Mouse (Mus musculus): ENCODE measurements around the gene Dpf3. TPM values are rescaled to one million over a fixed set of nuclear protein-coding genes. Genes with fewer than 3 reads are reported as not detected.

Gene Dpf3
- polyA plus RNA-seq, 1 experiment from 2014 or later = 13.0 TPM

DNA sequence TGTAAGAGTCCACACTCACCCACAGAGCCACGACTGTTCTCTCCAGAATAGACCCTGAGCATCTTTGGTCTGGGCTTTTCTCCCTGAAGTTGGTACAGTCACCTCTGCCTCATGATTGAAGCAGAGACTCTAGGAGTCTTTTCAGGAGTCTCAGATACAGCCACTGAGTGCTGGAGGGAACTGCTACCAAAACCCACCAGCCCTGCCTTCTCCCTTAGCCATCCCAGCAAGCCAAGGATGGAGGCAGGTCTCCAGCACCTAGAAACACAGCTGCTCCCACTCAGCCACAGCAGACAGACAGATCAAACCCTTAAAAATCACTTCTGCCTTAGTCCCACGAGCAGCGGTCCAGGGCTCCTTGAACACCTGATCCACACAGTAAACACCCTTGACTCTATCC is 139.3 kb downstream of the Dpf3 start:
- H3K27ac ChIP-seq (ENCODE audit: low read depth, low read length) = no peak overlapping the region
- no peaks in the 10 kb centered on the region for H3K27me3 ChIP-seq (replicated peaks; ENCODE audit: control insufficient read depth, insufficient read depth, low read length)
- no peak overlapping the region for H3K9ac ChIP-seq (ENCODE audit: low read depth, low read length)
- H3K4me1 ChIP-seq (replicated peaks; ENCODE audit: control insufficient read depth, insufficient read depth, low read length) = no peaks in the 10 kb centered on the region
- DNase-seq (ENCODE audit: low spot score) (peak; percentile 26), ATAC-seq (replicated peaks; ENCODE audit: low FRiP score) (no peak)
- no peaks in the 10 kb centered on the region for H3K36me3 ChIP-seq (ENCODE audit: control insufficient read depth, insufficient read depth, low read length)
- no peak overlapping the region for H3K4me3 ChIP-seq (ENCODE audit: low read depth, low read length)
- H3K9me3 ChIP-seq (ENCODE audit: control insufficient read depth, low read length) = no peaks in the 10 kb centered on the region
- WGBS = 82% methylated on average over 3 of the region's 3 CpGs
- H3K4me2 ChIP-seq = no peak overlapping the region

DNA sequence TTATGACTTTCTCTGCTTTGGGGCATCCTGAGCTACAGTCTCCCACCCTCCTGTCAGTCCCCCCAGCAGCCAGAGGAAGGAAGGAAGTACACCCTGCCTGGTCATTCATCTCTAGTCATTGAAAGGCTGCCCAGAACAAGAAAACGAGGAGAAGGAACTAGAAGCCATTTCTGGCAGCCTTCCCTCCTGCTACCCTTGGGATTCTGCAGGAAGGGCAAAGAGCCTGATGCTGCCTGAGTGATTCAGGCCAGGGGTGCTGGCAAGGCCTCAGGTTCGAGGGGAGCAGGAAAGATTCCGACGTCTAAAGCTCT is 144.7 kb downstream of the Dpf3 start:
- no peak overlapping the region for H3K9ac ChIP-seq (ENCODE audit: low read depth, low read length)
- H3K27ac ChIP-seq (ENCODE audit: low read depth, low read length) = no peak overlapping the region
- WGBS = 52% methylated on average over 4 of the region's 4 CpGs

DNA sequence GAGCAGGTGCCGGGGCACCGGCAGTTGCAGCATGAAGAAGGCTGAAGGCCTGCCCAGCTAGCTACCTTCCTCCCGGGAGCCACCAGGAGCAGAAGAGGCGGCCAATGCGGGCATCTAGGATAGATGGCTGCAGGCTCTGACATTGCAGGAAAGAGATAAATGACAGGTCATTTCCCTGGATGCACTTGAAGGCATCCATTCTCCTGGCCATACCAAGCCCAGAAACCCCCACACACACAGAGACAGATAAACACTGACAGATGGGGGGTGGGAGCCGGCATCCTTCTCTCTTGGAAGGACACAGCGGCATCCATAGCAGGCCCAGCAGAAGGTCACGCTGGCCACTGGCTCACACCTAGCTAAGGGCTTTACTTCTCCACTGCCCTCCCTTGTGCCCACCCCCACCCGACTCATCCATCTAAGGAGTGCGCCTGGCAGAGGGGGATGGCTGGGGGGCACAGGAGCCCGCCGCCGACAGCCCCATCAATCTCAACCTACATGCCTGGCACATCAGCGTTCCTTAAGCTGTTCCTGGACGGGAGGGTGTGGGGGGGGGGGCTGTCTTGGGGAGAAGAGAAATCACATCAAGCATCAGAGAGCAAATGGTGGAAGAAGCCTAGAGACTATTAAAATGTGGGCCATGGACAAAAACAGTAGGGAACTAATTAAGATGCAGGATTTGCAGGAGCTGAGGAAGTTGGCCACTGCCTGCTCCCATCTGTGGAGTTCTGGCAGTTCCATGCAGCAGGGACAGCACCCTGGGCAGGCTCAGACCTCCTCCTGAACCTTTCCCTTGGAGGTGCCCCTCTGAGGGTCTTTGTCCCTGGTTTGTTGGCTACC is 145.3 kb downstream of the Dpf3 start:
- H3K27ac ChIP-seq (ENCODE audit: low read depth, low read length) = no peak overlapping the region
- DNase-seq (ENCODE audit: low spot score) = peak; percentile 29
- no peak overlapping the region for H3K4me2 ChIP-seq
- no peak overlapping the region for H3K4me3 ChIP-seq (ENCODE audit: low read depth, low read length)
- WGBS = 59% methylated on average over 15 of the region's 15 CpGs
- no peak for ATAC-seq (replicated peaks; ENCODE audit: low FRiP score)
- H3K4me1 ChIP-seq (replicated peaks; ENCODE audit: control insufficient read depth, insufficient read depth, low read length) = no peaks in the 10 kb centered on the region
- no peaks in the 10 kb centered on the region for H3K36me3 ChIP-seq (ENCODE audit: control insufficient read depth, insufficient read depth, low read length)
- H3K9ac ChIP-seq (ENCODE audit: low read depth, low read length) = no peak overlapping the region
- no peaks in the 10 kb centered on the region for H3K9me3 ChIP-seq (ENCODE audit: control insufficient read depth, low read length)
- H3K27me3 ChIP-seq (replicated peaks; ENCODE audit: control insufficient read depth, insufficient read depth, low read length) = no peaks in the 10 kb centered on the region

More for the DNA sequence above, 144.7 kb downstream of the Dpf3 start:
- ATAC-seq (replicated peaks; ENCODE audit: low FRiP score) (no peak), DNase-seq (ENCODE audit: low spot score) (no peak)
- H3K4me3 ChIP-seq (ENCODE audit: low read depth, low read length) = no peak overlapping the region
- no peaks in the 10 kb centered on the region for H3K9me3 ChIP-seq (ENCODE audit: control insufficient read depth, low read length)
- no peaks in the 10 kb centered on the region for H3K36me3 ChIP-seq (ENCODE audit: control insufficient read depth, insufficient read depth, low read length)
- no peaks in the 10 kb centered on the region for H3K27me3 ChIP-seq (replicated peaks; ENCODE audit: control insufficient read depth, insufficient read depth, low read length)
- H3K4me1 ChIP-seq (replicated peaks; ENCODE audit: control insufficient read depth, insufficient read depth, low read length) = no peaks in the 10 kb centered on the region
- H3K4me2 ChIP-seq = no peak overlapping the region

DNA sequence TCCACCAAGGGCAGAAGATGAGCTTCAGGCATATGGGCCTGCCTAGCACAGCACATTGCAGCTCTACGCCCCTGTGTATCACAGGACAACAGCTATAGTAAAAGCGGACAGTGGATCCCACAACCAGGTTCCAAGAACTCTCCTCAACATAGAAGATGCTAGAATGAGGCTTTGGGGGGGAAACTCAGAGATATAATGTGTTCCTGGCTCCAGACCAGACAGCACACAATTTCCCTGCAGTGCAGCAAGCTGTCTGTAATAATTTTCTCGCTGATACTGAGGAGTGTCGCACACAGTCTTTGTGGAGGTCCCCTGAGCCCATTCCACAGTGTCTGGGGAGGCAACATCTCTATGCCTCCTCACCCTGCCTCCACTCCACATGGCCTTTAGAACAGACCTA is 146.6 kb downstream of the Dpf3 start:
- WGBS = 89% methylated on average over 4 of the region's 4 CpGs
- no peak for ATAC-seq (replicated peaks; ENCODE audit: low FRiP score)

DNA sequence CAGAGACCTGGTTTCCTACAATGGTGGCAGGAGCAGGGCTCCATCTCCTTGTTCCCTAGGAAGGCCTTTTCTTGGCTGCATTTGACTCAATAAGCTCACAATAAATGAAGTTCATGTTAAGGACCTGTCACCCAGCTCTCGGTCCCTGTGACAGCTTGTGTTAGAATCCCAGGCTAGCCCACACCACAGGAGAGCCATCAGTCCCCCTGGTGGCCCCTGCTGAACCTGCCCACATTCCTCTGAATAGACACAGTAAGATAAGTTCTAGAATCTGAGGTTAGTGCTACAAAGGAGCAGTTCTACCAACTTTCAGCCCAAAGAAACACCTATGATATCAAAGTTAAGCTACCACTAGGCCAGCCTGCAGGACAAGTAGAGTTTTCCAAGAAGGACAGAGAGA is 149.2 kb downstream of the Dpf3 start:
- DNase-seq (ENCODE audit: low spot score) (no peak), ATAC-seq (replicated peaks; ENCODE audit: low FRiP score) (no peak)
- WGBS = 69% methylated on average over 1 of the region's 1 CpGs
- no peak overlapping the region for H3K27ac ChIP-seq (ENCODE audit: low read depth, low read length)
- H3K36me3 ChIP-seq (ENCODE audit: control insufficient read depth, insufficient read depth, low read length) = no peaks in the 10 kb centered on the region
- H3K9me3 ChIP-seq (ENCODE audit: control insufficient read depth, low read length) = no peaks in the 10 kb centered on the region
- H3K4me2 ChIP-seq = no peak overlapping the region
- H3K4me1 ChIP-seq (replicated peaks; ENCODE audit: control insufficient read depth, insufficient read depth, low read length) = no peaks in the 10 kb centered on the region
- H3K27me3 ChIP-seq (replicated peaks; ENCODE audit: control insufficient read depth, insufficient read depth, low read length) = no peaks in the 10 kb centered on the region
- H3K4me3 ChIP-seq (ENCODE audit: low read depth, low read length) = no peak overlapping the region
- H3K9ac ChIP-seq (ENCODE audit: low read depth, low read length) = no peak overlapping the region

More for the DNA sequence above, 146.6 kb downstream of the Dpf3 start:
- no peak overlapping the region for H3K4me2 ChIP-seq
- no peaks in the 10 kb centered on the region for H3K4me1 ChIP-seq (replicated peaks; ENCODE audit: control insufficient read depth, insufficient read depth, low read length)
- no peak overlapping the region for H3K4me3 ChIP-seq (ENCODE audit: low read depth, low read length)
- no peak overlapping the region for H3K9ac ChIP-seq (ENCODE audit: low read depth, low read length)
- no peaks in the 10 kb centered on the region for H3K36me3 ChIP-seq (ENCODE audit: control insufficient read depth, insufficient read depth, low read length)
- no peaks in the 10 kb centered on the region for H3K9me3 ChIP-seq (ENCODE audit: control insufficient read depth, low read length)
- no peak for DNase-seq (ENCODE audit: low spot score)
- H3K27ac ChIP-seq (ENCODE audit: low read depth, low read length) = no peak overlapping the region
- H3K27me3 ChIP-seq (replicated peaks; ENCODE audit: control insufficient read depth, insufficient read depth, low read length) = no peaks in the 10 kb centered on the region

DNA sequence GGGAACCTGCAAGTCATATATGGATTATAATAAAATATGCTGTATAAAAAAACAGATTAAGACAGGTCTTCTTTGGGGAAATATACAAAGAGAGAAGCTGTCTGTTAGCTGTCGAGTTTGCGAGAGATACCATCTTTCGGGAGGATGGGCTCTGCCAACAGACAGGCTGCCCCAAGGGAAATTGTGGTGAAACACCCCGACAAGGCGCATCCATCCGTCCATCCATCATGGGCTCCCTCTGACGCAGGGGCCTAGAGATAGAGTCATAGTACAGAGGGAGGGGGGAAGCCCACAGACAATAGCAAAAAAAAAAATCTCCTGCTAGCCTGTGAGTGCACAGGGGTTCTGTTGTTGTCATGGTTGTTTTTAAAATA is 149.8 kb downstream of the Dpf3 start:
- no peaks in the 10 kb centered on the region for H3K9me3 ChIP-seq (ENCODE audit: control insufficient read depth, low read length)
- WGBS = 21% methylated on average over 7 of the region's 7 CpGs
- no peaks in the 10 kb centered on the region for H3K36me3 ChIP-seq (ENCODE audit: control insufficient read depth, insufficient read depth, low read length)
- no peak overlapping the region for H3K27ac ChIP-seq (ENCODE audit: low read depth, low read length)
- H3K9ac ChIP-seq (ENCODE audit: low read depth, low read length) = no peak overlapping the region
- DNase-seq (ENCODE audit: low spot score) = no peak
- ATAC-seq (replicated peaks; ENCODE audit: low FRiP score) = no peak
- H3K4me2 ChIP-seq = no peak overlapping the region
- H3K4me3 ChIP-seq (ENCODE audit: low read depth, low read length) = no peak overlapping the region
- H3K27me3 ChIP-seq (replicated peaks; ENCODE audit: control insufficient read depth, insufficient read depth, low read length) = no peaks in the 10 kb centered on the region
- H3K4me1 ChIP-seq (replicated peaks; ENCODE audit: control insufficient read depth, insufficient read depth, low read length) = no peaks in the 10 kb centered on the region

DNA sequence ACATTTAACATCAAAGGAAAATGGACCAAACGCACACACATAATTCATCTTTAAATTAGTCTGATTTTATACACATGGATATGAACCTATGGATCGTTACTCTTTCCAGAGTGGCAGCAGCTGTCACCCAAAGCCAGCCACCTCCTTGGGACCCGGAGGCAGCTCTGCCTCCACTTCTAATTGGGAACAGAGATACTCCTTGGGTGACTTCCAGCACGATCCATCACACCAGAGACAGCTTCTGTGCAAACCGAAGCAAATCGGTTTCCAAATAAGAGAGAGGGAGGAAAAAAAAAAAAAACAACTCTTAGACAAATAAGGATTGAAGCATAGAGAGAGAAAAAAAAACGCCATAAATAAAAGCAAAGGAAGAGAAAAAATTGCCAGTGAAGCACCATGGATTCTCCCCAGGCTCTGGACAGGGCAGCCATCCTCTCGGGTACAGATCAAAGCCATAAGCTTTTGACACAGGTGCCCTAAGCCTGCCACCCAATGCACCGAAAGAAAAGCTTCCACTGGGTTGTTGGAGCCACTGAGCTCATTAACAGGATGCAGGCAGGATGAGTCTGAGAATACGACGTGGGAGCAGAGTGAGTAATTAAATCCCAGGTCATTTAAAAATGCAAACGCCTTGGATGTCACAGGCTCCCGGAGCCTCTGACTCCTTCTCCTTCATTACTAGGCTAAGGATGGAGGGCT is 150.3 kb downstream of the Dpf3 start:
- H3K4me2 ChIP-seq = no peak overlapping the region
- ATAC-seq (replicated peaks; ENCODE audit: low FRiP score) = no peak
- no peak for DNase-seq (ENCODE audit: low spot score)
- no peak overlapping the region for H3K27ac ChIP-seq (ENCODE audit: low read depth, low read length)
- H3K4me3 ChIP-seq (ENCODE audit: low read depth, low read length) = no peak overlapping the region
- H3K4me1 ChIP-seq (replicated peaks; ENCODE audit: control insufficient read depth, insufficient read depth, low read length) = no peaks in the 10 kb centered on the region
- H3K9ac ChIP-seq (ENCODE audit: low read depth, low read length) = no peak overlapping the region
- H3K36me3 ChIP-seq (ENCODE audit: control insufficient read depth, insufficient read depth, low read length) = no peaks in the 10 kb centered on the region
- no peaks in the 10 kb centered on the region for H3K27me3 ChIP-seq (replicated peaks; ENCODE audit: control insufficient read depth, insufficient read depth, low read length)
- no peaks in the 10 kb centered on the region for H3K9me3 ChIP-seq (ENCODE audit: control insufficient read depth, low read length)
- 45% methylated on average over 13 of the region's 13 CpGs for WGBS

DNA sequence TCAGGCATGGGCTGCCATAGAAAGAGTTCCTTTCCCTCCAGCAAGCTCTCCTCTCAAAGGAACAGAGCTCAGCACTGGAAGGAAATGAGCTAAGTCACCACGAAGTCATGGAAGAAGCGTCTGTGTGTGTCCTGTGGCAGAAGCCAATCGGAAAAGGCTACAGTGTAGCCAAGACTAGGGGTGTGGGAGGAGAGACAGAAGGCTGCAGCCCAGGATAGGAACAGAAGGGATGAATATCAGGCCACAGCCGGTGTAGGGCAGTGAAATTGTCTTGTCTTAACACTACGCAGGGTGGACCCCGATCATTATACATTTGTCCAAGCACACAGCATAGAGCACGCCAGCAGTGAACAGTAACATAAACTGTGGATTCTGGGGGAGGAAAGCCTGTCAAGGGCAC is 157.5 kb downstream of the Dpf3 start:
- Histone ChIP-seq H3K4me3 (ENCODE audit: low read depth, low read length) (no peak overlapping the region), H3K9me3 (ENCODE audit: control insufficient read depth, low read length) (no peaks in the 10 kb centered on the region), H3K27me3 (replicated peaks; ENCODE audit: control insufficient read depth, insufficient read depth, low read length) (no peaks in the 10 kb centered on the region), H3K4me1 (replicated peaks; ENCODE audit: control insufficient read depth, insufficient read depth, low read length) (peaks cover 11% of the 10 kb centered on the region), H3K27ac (ENCODE audit: low read depth, low read length) (no peak overlapping the region), H3K4me2 (no peak overlapping the region), H3K9ac (ENCODE audit: low read depth, low read length) (no peak overlapping the region), H3K36me3 (ENCODE audit: control insufficient read depth, insufficient read depth, low read length) (no peaks in the 10 kb centered on the region; the same call in 1 of the 2 replicates)
- no peak for ATAC-seq (replicated peaks; ENCODE audit: low FRiP score)
- DNase-seq (ENCODE audit: low spot score) = no peak
- WGBS = 63% methylated on average over 7 of the region's 7 CpGs

DNA sequence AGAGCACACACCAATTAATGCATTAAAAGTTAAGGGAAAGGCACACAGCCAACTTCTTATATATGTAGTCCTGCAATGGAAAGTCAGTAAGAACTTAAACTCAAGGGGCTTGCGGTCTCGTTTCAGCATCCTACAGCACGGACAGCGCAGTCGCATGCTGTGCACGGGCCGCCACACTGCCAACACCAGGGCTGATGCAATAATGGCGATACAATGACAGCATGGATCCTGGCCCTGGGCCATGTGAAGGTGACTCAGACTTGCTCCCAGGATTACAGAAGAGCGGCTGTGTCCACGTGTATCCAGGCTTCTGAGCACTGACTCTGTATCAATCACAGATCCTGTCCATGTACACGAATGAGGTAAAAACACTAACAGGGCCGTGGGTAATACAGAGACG is 158.6 kb downstream of the Dpf3 start:
- WGBS = 89% methylated on average over 13 of the region's 13 CpGs
- Histone ChIP-seq H3K4me2 (no peak overlapping the region), H3K4me1 (replicated peaks; ENCODE audit: control insufficient read depth, insufficient read depth, low read length) (peaks cover 11% of the 10 kb centered on the region), H3K27me3 (replicated peaks; ENCODE audit: control insufficient read depth, insufficient read depth, low read length) (no peaks in the 10 kb centered on the region), H3K9ac (ENCODE audit: low read depth, low read length) (no peak overlapping the region), H3K36me3 (ENCODE audit: control insufficient read depth, insufficient read depth, low read length) (no peaks in the 10 kb centered on the region; the same call in 1 of the 2 replicates), H3K27ac (ENCODE audit: low read depth, low read length) (no peak overlapping the region), H3K4me3 (ENCODE audit: low read depth, low read length) (no peak overlapping the region), H3K9me3 (ENCODE audit: control insufficient read depth, low read length) (no peaks in the 10 kb centered on the region)
- DNase-seq (ENCODE audit: low spot score) (no peak), ATAC-seq (replicated peaks; ENCODE audit: low FRiP score) (no peak)
